Mouse (Mus musculus) thymus, postnatal 4 days (tissue): ENCODE measurements around the gene Npy1r.

Experiments
- DNase-seq: peaks from one replicate; pipeline ENCODE4 v3.0.0; 2021

Npy1r gene

GRCm38 (mm10) chr8:66696970-66697843 lies at the start of gene Npy1r:
Gene Npy1r (plus strand): TSS chr8:66697192.
- no peak for DNase-seq

GRCm38 (mm10) chr8:66681261-66681660 lies 15.7 kb upstream of the Npy1r start:
- DNase-seq, result no peak

GRCm38 (mm10) chr8:66687511-66688329 lies 9.3 kb upstream of the Npy1r start, which contains the start of gene Npy5r:
Gene Npy5r (minus strand): TSS chr8:66688128.
- no peak for DNase-seq

- no peak for DNase-seq
Observed at GRCm38 (mm10) chr8:66688395-66688794, 8.6 kb upstream of the Npy1r start.

GRCm38 (mm10) chr8:66688799-66689198 lies 8.2 kb upstream of the Npy1r start:
- DNase-seq, result no peak

- DNase-seq, result no peak
Observed at GRCm38 (mm10) chr8:66690402-66690801, 6.6 kb upstream of the Npy1r start.

GRCm38 (mm10) chr8:66698011-66698410 lies 1.0 kb downstream of the Npy1r start:
- no peak for DNase-seq

GRCm38 (mm10) chr8:66698782-66699181 lies 1.8 kb downstream of the Npy1r start:
- no peak for DNase-seq

GRCm38 (mm10) chr8:66714324-66714975 lies 17.5 kb downstream of the Npy1r start:
- no peak for DNase-seq

GRCm38 (mm10) chr8:66722835-66723234 lies 25.8 kb downstream of the Npy1r start:
- no peak for DNase-seq

GRCm38 (mm10) chr8:66729446-66729845 lies 32.5 kb downstream of the Npy1r start:
- no peak for DNase-seq

GRCm38 (mm10) chr8:66731957-66732356 lies 35.0 kb downstream of the Npy1r start:
- DNase-seq, result no peak

GRCm38 (mm10) chr8:66742359-66742758 lies 45.4 kb downstream of the Npy1r start:
- DNase-seq, result no peak

GRCm38 (mm10) chr8:66745612-66746011 lies 48.6 kb downstream of the Npy1r start:
- DNase-seq, result no peak

GRCm38 (mm10) chr8:66751621-66752020 lies 54.6 kb downstream of the Npy1r start:
- no peak for DNase-seq

GRCm38 (mm10) chr8:66756161-66756560 lies 59.2 kb downstream of the Npy1r start:
- no peak for DNase-seq
